Mouse (Mus musculus): ENCODE results near the gene Map3k12.
A peak's percentile ranks its signal among the peaks of the same experiment; 100 is the strongest.

Map3k12 gene

GRCm38 (mm10) chr15:102503924-102504782, 12.7 kb downstream of the Map3k12 start:
- peak in 1 of 2 experiments; percentile 44 for DNase-seq (ENCODE audit: low spot score in 2 of 2)

GRCm38 (mm10) chr15:102503447-102503846, 13.4 kb downstream of the Map3k12 start, which contains the start of gene Gm10337:
TSS of gene Gm10337 (plus strand) at chr15:102503722.
- peak in 1 of 2 experiments; percentile 51 for DNase-seq (ENCODE audit: low spot score in 2 of 2)

- DNase-seq (ENCODE audit: low spot score in 2 of 2): no peak
These were observed 14.5 kb downstream of the Map3k12 start for GRCm38 (mm10) chr15:102502254-102502840.

GRCm38 (mm10) chr15:102501084-102501814, 15.6 kb downstream of the Map3k12 start:
- peak in 1 of 2 experiments; percentile 61 for DNase-seq (ENCODE audit: low spot score in 2 of 2)

- no peak for DNase-seq (ENCODE audit: low spot score in 2 of 2)
These were observed 16.4 kb downstream of the Map3k12 start for GRCm38 (mm10) chr15:102500479-102500878.

GRCm38 (mm10) chr15:102499851-102500250, 17.0 kb downstream of the Map3k12 start:
- no peak for DNase-seq (ENCODE audit: low spot score in 2 of 2)

GRCm38 (mm10) chr15:102499370-102499769, 17.5 kb downstream of the Map3k12 start:
- DNase-seq (ENCODE audit: low spot score in 2 of 2): no peak

GRCm38 (mm10) chr15:102498322-102498721, 18.5 kb downstream of the Map3k12 start:
- no peak for DNase-seq (ENCODE audit: low spot score in 2 of 2)

- DNase-seq (ENCODE audit: low spot score in 2 of 2): no peak
These were observed 29.2 kb downstream of the Map3k12 start for GRCm38 (mm10) chr15:102487664-102488063.

GRCm38 (mm10) chr15:102485853-102486252, 31.0 kb downstream of the Map3k12 start:
- no peak for DNase-seq (ENCODE audit: low spot score in 2 of 2)

- DNase-seq (ENCODE audit: low spot score in 2 of 2): no peak
These were observed 33.7 kb downstream of the Map3k12 start for GRCm38 (mm10) chr15:102483136-102483535.

GRCm38 (mm10) chr15:102474520-102474919, 42.3 kb downstream of the Map3k12 start:
- DNase-seq (ENCODE audit: low spot score in 2 of 2): no peak

- no peak for DNase-seq (ENCODE audit: low spot score in 2 of 2)
These were observed 43.6 kb downstream of the Map3k12 start for GRCm38 (mm10) chr15:102473246-102473645.

GRCm38 (mm10) chr15:102471727-102472126, 45.1 kb downstream of the Map3k12 start:
- no peak for DNase-seq (ENCODE audit: low spot score in 2 of 2)

- DNase-seq (ENCODE audit: low spot score in 2 of 2): no peak
These were observed 45.6 kb downstream of the Map3k12 start for GRCm38 (mm10) chr15:102471295-102471645.

- DNase-seq (ENCODE audit: low spot score in 2 of 2): peak; percentile 71 to 88
These were observed 46.1 kb downstream of the Map3k12 start for GRCm38 (mm10) chr15:102470605-102471294.

- DNase-seq (ENCODE audit: low spot score in 2 of 2): peak; percentile 95 to 96
These were observed 46.7 kb downstream of the Map3k12 start, which contains the start of gene Pcbp2 for GRCm38 (mm10) chr15:102470183-102470604. TSS of gene Pcbp2 (plus strand) at chr15:102470539.

- DNase-seq (ENCODE audit: low spot score in 2 of 2): no peak
These were observed 48.0 kb downstream of the Map3k12 start for GRCm38 (mm10) chr15:102468675-102469370.

GRCm38 (mm10) chr15:102463666-102464065, 53.2 kb downstream of the Map3k12 start:
- peak in 1 of 2 experiments; percentile 38 for DNase-seq (ENCODE audit: low spot score in 2 of 2)

- DNase-seq (ENCODE audit: low spot score in 2 of 2): no peak
These were observed 55.3 kb downstream of the Map3k12 start for GRCm38 (mm10) chr15:102461430-102462075.
